Mouse (Mus musculus): ENCODE data around the gene Asxl1. TPM values are rescaled to one million over a fixed set of nuclear protein-coding genes. Genes with fewer than 3 reads are reported as not detected.
A peak's percentile ranks its signal among the peaks of the same experiment; 100 is the strongest.

The Asxl1 gene
- polyA plus RNA-seq, 1 experiment from 2014 or later, result 11.6 TPM

DNA sequence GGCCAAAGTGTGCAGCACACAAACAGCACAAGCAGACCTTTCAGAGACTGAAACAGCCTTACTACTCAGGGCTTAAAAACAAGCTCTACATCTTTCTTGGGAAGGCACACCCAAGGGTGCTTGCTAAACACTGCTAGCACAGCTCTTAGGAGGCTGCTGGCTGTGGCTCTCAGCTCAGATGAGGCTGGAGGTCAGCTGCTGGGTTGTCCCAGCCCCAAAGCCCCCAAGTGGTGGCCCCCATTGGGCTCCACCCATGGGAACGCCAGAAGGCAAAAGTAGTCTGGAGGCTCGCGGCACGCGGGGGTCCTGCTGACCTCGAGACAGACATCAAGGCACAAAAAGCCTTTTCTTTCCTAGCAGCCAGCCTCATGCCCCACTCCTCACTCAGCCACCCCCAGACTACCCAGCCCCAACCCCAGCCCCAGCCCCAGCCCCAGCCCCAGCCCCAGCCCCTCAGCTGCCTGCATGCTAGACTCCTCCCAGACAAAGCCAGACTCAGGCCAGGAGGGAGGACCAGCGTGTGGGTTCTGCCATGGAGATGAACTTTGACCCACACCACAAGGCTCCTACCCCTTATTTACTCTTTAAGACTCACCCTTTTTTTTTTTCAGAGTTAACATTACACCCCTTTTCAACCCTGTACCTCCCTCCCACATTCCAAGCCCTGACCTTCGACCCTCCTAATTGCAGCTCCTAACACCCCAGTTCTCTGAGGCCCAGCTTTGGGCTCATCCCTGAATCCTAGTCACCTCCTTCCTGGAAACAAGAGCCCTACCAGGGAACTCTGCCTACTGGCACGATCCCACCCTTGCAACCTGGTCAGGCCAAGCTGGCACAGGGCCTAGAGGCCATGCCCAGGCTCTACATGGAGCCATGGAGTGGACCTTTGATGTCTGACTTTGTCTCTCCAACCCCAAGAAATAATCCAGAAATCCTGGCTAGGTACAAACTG is 89.5 kb downstream of the Asxl1 start:
- ATAC-seq (ENCODE audit: low FRiP score, low TSS enrichment), result no peak
- Histone ChIP-seq H3K4me3 (ENCODE audit: low read length) (no peak overlapping the region), H3K36me3 (ENCODE audit: insufficient read depth, low read length) (peaks cover 9% of the 10 kb centered on the region; the same call in 1 of the 2 replicates), H3K9ac (replicated peaks; ENCODE audit: low read length) (no peak overlapping the region), H3K27me3 (ENCODE audit: insufficient read depth, low read length) (no peaks in the 10 kb centered on the region), H3K9me3 (ENCODE audit: low read length) (no peaks in the 10 kb centered on the region), H3K27ac (ENCODE audit: low read length) (peak overlapping the region; percentile 93), H3K4me1 (ENCODE audit: insufficient read depth, low read length) (peaks cover 79% of the 10 kb centered on the region), H3K4me2 (replicated peaks; ENCODE audit: low read depth, low read length) (0 out of 2 replicates have a peak overlapping the region, but pooled peaks have one; percentile 0)
- WGBS, result 27% methylated on average over 9 of the region's 9 CpGs

DNA sequence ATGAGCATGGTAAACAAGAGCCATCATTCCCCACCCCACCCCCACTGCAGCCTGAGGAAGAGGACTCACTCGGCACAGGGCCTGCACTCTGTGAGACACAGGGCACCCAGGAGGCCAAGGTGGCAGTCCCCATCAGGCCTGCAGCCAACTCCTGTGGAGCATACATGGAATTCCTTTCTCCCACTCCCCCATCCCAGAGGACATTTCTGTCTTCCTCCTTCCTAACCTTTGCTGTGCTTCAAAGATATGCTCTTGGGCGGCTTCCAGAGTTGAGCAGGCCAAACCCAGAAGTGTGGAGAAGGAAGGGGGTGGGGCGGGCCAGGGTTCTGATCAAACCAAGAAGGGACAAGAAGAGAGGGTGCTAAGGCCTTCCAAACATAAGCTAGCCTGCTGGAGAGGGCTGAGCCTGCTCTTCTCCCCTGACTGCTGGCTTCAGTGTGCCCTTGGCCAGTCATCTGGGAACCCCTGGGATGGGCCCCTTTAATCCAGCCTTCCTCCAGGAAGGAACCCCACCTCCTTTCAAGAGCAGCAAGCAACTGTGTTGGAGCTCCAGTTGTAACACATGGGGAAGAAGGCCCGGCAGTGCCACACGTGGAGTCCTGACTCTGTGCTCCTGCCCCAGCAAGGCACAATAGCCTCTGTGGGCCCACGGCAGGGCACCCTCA is 91.1 kb downstream of the Asxl1 start:
- Histone ChIP-seq H3K4me1 (ENCODE audit: insufficient read depth, low read length) (peaks cover 94% of the 10 kb centered on the region), H3K9me3 (ENCODE audit: low read length) (no peaks in the 10 kb centered on the region), H3K9ac (replicated peaks; ENCODE audit: low read length) (peak overlapping the region; percentile 31), H3K36me3 (ENCODE audit: insufficient read depth, low read length) (no peaks in the 10 kb centered on the region), H3K4me3 (ENCODE audit: low read length) (peak overlapping the region; percentile 1; the same call in 1 of the 2 replicates), H3K4me2 (replicated peaks; ENCODE audit: low read depth, low read length) (peak overlapping the region; percentile 26), H3K27me3 (ENCODE audit: insufficient read depth, low read length) (no peaks in the 10 kb centered on the region), H3K27ac (ENCODE audit: low read length) (peak overlapping the region; percentile 93)
- ATAC-seq (ENCODE audit: low FRiP score, low TSS enrichment), result peak; percentile 49
- WGBS, result 15% methylated on average over 6 of the region's 6 CpGs

DNA sequence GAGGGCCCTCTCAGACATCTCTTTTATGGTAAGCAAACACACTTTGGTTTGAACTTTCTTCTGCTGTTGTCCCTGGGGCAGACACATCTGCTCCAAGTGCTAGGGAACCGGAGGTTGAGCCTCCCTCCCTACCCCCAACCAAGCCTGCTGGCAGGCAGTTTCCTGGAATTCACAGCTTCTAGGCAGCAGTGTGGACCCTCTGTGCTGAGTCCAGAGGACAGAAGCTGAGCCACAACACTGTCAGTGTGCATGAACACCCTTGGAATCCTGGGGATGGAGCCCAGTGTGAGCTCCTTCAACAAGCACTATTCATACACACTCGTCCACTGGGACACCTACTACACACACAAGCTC is 91.7 kb downstream of the Asxl1 start:
- peak overlapping the region; percentile 31 for H3K9ac ChIP-seq (replicated peaks; ENCODE audit: low read length)
- 19% methylated on average over 2 of the region's 2 CpGs for WGBS
- H3K4me1 ChIP-seq (ENCODE audit: insufficient read depth, low read length), result peaks cover 94% of the 10 kb centered on the region
- ATAC-seq (ENCODE audit: low FRiP score, low TSS enrichment), result peak; percentile 24; the same call in 1 of the 2 replicates
- H3K36me3 ChIP-seq (ENCODE audit: insufficient read depth, low read length), result no peaks in the 10 kb centered on the region
- peak overlapping the region; percentile 26 for H3K4me2 ChIP-seq (replicated peaks; ENCODE audit: low read depth, low read length)
- H3K9me3 ChIP-seq (ENCODE audit: low read length), result no peaks in the 10 kb centered on the region
- H3K27me3 ChIP-seq (ENCODE audit: insufficient read depth, low read length), result no peaks in the 10 kb centered on the region
- 0 out of 2 replicates have a peak overlapping the region, but pooled peaks have one; percentile 1 for H3K4me3 ChIP-seq (ENCODE audit: low read length)
- peak overlapping the region; percentile 93 for H3K27ac ChIP-seq (ENCODE audit: low read length)

DNA sequence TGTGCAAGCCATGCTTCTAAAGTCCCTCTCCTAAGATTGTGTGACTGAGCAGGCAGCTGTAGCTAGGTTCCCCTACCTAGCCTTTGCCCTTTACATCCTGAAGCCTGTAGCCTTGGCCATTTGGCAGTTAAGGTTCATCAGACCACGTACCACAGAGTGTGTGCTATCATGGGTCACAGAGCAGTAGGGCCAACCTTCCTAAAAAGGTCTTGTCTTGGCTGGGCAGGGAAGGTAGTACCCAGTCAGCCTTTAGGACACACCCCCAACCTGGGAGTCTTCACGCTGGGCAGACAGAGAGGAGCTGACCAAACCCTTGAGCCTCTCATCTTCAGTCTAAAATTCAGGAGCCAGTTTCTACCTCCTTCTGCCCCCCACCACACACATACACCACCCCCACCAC is 95.1 kb downstream of the Asxl1 start:
- no peak for ATAC-seq (ENCODE audit: low FRiP score, low TSS enrichment)
- no peak overlapping the region for H3K4me3 ChIP-seq (ENCODE audit: low read length)
- no peaks in the 10 kb centered on the region for H3K9me3 ChIP-seq (ENCODE audit: low read length)
- no peaks in the 10 kb centered on the region for H3K36me3 ChIP-seq (ENCODE audit: insufficient read depth, low read length)
- WGBS, result 33% methylated on average over 2 of the region's 2 CpGs
- H3K4me2 ChIP-seq (replicated peaks; ENCODE audit: low read depth, low read length), result peak overlapping the region; percentile 99
- H3K4me1 ChIP-seq (ENCODE audit: insufficient read depth, low read length), result peaks cover 72% of the 10 kb centered on the region
- peak overlapping the region; percentile 90 for H3K27ac ChIP-seq (ENCODE audit: low read length)
- H3K27me3 ChIP-seq (ENCODE audit: insufficient read depth, low read length), result no peaks in the 10 kb centered on the region
- peak overlapping the region; percentile 8; the same call in 1 of the 2 replicates for H3K9ac ChIP-seq (replicated peaks; ENCODE audit: low read length)

DNA sequence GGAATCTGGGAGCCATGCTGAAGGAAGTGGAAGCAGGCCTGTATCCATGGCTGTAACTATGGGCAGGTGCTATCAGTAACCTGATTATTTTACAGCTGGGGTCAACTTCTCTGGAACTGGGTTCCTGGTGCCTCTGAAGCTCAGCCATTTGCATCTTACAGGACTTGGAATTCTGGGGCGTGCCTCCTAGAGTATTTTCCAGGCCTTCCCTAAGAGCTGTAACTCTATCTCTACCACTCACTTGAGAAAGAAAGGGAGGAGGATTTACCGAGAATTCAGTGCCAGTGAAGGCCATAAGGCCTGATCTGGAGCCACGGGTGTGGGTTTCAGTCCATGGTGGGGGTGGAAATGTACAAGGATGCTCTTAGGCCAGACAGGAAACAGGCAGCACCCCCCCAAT is 95.6 kb downstream of the Asxl1 start:
- peak overlapping the region; percentile 99 for H3K4me2 ChIP-seq (replicated peaks; ENCODE audit: low read depth, low read length)
- 17% methylated on average over 3 of the region's 3 CpGs for WGBS
- no peaks in the 10 kb centered on the region for H3K27me3 ChIP-seq (ENCODE audit: insufficient read depth, low read length)
- 0 out of 2 replicates have a peak overlapping the region, but pooled peaks have one; percentile 24 for H3K9ac ChIP-seq (replicated peaks; ENCODE audit: low read length)
- no peak for ATAC-seq (ENCODE audit: low FRiP score, low TSS enrichment)
- no peaks in the 10 kb centered on the region for H3K36me3 ChIP-seq (ENCODE audit: insufficient read depth, low read length)
- H3K27ac ChIP-seq (ENCODE audit: low read length), result peak overlapping the region; percentile 90
- H3K9me3 ChIP-seq (ENCODE audit: low read length), result no peaks in the 10 kb centered on the region
- peaks cover 71% of the 10 kb centered on the region for H3K4me1 ChIP-seq (ENCODE audit: insufficient read depth, low read length)
- H3K4me3 ChIP-seq (ENCODE audit: low read length), result 0 out of 2 replicates have a peak overlapping the region, but pooled peaks have one; percentile 4

DNA sequence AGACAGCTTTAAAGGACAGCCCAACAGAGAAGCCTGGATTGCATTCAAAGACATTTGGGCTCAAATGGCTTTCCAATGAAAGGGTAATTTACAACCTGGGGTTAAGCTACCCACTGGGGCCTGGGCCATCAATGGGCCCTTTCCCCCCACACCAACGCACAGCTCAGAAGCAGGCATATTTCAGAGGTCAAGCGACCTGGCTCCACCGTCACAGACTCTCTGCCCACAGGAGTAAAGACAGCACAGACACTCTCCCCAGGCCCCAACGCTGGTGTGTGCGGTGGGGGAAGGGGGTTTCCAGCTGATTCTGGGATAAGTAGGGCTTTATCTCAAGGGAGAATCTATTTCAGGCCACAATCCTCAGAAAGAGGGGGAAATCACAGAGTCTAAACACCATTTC is 97.1 kb downstream of the Asxl1 start:
- Histone ChIP-seq H3K27me3 (ENCODE audit: insufficient read depth, low read length) (no peaks in the 10 kb centered on the region), H3K4me1 (ENCODE audit: insufficient read depth, low read length) (peaks cover 60% of the 10 kb centered on the region), H3K9ac (replicated peaks; ENCODE audit: low read length) (peak overlapping the region; percentile 92), H3K4me3 (ENCODE audit: low read length) (peak overlapping the region; percentile 94), H3K9me3 (ENCODE audit: low read length) (no peaks in the 10 kb centered on the region), H3K36me3 (ENCODE audit: insufficient read depth, low read length) (no peaks in the 10 kb centered on the region), H3K27ac (ENCODE audit: low read length) (peak overlapping the region; percentile 90), H3K4me2 (replicated peaks; ENCODE audit: low read depth, low read length) (peak overlapping the region; percentile 99)
- ATAC-seq (ENCODE audit: low FRiP score, low TSS enrichment), result no peak
- WGBS, result 9% methylated on average over 5 of the region's 5 CpGs

DNA sequence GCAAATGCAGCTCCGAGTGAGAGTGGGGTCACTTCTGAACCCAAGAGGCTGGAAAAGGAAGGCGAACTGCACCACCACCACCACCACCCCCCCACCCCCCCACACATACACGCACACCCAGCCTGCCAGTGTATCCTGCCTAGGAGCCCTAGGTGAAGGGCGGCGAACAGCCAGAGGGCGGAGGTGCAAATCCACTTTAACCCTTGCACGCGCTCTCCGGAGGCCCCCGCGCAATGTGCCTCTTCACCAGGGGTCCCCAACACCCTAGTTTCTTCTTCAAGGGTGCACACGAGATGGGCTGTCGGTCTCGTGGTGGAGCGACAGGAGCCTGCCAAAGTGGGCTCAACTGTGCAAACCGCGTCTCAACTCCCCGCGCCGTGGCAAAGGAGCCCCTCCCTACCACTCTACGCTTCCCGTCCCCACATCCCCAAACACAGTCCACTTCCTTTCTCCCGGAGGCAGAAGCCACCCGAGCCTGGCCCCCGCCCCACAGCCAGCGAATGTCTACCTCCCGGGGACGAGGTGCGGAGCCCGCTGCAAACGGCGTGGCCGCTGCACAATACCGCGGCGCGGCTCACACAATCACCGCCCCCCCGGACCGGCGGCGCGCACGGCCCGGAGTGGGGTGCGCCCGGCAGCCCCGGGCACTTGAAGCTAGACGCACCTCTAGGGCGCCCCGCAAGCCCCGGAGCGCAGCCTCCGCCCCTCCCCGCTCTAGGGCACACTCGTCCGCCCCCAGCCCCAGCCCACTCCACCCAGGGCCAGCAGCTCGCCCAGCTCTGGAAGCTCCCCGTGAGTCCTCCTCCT is 98.0 kb downstream of the Asxl1 start:
- Histone ChIP-seq H3K4me2 (replicated peaks; ENCODE audit: low read depth, low read length) (peak overlapping the region; percentile 99), H3K4me1 (ENCODE audit: insufficient read depth, low read length) (peaks cover 51% of the 10 kb centered on the region), H3K4me3 (ENCODE audit: low read length) (peak overlapping the region; percentile 94), H3K36me3 (ENCODE audit: insufficient read depth, low read length) (no peaks in the 10 kb centered on the region), H3K27me3 (ENCODE audit: insufficient read depth, low read length) (no peaks in the 10 kb centered on the region), H3K27ac (ENCODE audit: low read length) (peak overlapping the region; percentile 90), H3K9me3 (ENCODE audit: low read length) (no peaks in the 10 kb centered on the region), H3K9ac (replicated peaks; ENCODE audit: low read length) (peak overlapping the region; percentile 92)
- ATAC-seq (ENCODE audit: low FRiP score, low TSS enrichment), result peak; percentile 46
- under 1% methylated on average over 47 of the region's 59 CpGs for WGBS

DNA sequence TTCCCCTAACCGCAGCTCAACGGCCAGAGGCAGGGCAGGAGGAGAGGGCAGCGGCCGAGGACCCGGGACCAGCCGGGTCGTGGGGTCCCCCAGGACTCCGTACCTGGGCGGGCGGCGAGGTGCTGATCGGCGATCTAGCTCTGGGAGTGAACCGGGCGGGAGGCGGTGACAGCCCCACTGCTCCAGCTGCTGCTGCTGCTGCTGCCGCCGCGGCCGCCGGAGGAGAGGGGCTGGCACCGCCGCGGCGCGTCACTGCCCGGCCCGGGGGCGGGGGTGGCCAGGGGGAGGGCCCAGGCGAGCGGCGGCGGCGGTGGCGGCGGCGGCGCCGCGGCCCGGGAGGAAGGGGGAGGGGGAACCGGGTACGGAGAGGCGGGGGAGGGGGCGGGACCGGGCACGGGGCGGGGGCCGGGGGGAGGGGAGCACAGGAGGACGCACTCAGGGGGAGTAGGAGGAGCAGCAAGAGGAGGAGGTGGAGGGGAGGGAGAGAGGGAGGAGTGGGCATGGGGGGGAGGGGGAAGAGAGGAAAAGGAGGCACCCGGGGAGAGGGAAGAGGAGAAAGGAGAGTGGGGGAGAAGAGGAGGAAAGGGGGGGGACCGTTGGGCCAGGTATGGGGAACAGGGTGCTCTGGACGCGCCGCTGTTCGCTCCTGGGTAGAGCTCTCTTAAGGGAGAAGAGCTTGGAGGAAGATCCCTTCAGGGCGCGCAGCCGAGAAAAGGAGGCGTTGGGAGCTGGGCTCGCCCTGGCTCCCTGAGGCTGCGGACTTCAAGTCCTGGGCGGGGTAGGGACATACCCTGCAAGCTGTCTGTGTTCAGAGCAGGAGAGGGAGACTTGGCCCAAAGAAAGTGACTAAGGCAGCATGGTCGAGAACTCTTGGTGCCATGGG is 98.9 kb downstream of the Asxl1 start:
- Histone ChIP-seq H3K4me2 (replicated peaks; ENCODE audit: low read depth, low read length) (peak overlapping the region; percentile 99), H3K9ac (replicated peaks; ENCODE audit: low read length) (peak overlapping the region; percentile 92), H3K4me3 (ENCODE audit: low read length) (peak overlapping the region; percentile 94), H3K36me3 (ENCODE audit: insufficient read depth, low read length) (no peaks in the 10 kb centered on the region), H3K27me3 (ENCODE audit: insufficient read depth, low read length) (no peaks in the 10 kb centered on the region), H3K4me1 (ENCODE audit: insufficient read depth, low read length) (peaks cover 45% of the 10 kb centered on the region), H3K27ac (ENCODE audit: low read length) (peak overlapping the region; percentile 90), H3K9me3 (ENCODE audit: low read length) (no peaks in the 10 kb centered on the region)
- ATAC-seq (ENCODE audit: low FRiP score, low TSS enrichment), result peak; percentile 53
- WGBS, result under 1% methylated on average over 32 of the region's 64 CpGs
